Mouse (Mus musculus) adrenal gland, adult 18-20 months (tissue): ENCODE results near the gene Pepd. TPM values are rescaled to one million over a fixed set of nuclear protein-coding genes. Genes with fewer than 3 reads are reported as not detected.
"Not testable (repeated sequence)": the region's sequence is repeated elsewhere in the genome, so short reads cannot be mapped to it uniquely, and the experiment has no call there.

ENCODE experiments used
- DNase-seq, 2 experiments: peaks; one replicate each; pipeline ENCODE4 v3.0.0; 2021 to 2022; ENCODE audit warnings: low spot score in 2 of 2
- total RNA-seq, 2 experiments: library from RNA; stranded (reverse); gene quantifications; 1 replicate in 1 of 2; 2 replicates in 1 of 2; pipeline ENCODE4 v1.2.3; 2021

Pepd gene
- total RNA-seq, 2 experiments from 2014 or later: 103 to 126 TPM

DNA sequence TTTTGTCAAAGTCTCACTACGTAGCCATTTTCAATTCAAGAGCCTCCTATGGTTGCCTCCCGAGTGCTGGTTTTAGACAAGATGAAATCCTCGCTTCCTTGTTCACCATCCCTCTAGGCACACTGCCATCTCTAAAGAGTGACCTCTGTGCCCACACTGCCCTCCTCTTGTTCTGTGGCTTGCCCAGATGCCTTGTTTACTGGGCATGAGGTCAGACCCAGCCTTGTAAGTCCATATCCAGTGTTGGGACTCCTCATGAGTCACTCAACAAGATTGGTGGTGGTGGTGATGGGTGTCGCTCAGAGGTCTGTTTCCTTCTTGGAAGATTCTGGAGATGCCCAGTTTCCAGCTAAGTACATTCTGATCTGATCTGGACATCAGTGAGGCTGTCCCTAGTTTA lies 65.2 kb downstream of the Pepd start:
- no peak for DNase-seq

DNA sequence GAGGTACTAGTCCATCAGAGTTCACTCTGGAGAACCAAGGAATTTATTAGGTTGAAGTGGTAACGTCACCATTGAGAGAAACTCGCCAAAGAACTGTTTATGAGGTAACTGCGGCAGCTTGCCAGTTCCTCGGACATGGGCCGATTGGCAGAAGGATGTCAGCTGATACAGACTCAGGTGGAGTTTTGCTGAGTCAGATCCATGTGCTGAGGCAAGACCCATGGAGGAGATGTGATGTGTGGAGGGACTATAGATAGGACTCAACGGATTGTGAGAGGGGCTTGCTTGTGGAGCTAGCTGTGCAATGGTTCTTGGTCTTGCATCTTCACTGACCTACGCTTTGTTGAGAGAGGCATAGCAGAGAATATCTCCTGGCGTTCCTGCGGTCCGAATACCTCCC lies 69.6 kb downstream of the Pepd start:
- no peak for DNase-seq

DNA sequence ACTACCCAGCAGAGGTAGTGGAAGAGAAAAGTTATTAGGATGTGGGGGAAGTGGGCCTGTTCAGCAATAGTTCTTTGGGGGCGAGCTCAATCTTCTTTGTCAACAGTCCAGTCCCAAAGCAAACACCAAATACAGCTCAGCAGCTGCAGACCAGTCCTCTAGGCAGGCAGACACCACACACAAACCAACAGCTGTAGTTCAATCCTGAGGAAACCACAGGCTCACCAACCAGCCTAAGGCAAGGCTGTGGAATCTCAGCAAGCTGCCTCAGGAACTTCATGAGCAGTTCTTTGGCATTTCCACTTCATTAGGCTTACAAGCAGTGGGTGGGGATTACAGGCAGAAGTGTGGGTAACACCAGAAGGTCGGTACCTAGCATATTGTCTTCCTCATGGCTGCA lies 70.2 kb downstream of the Pepd start:
- DNase-seq: not testable (repeated sequence)

DNA sequence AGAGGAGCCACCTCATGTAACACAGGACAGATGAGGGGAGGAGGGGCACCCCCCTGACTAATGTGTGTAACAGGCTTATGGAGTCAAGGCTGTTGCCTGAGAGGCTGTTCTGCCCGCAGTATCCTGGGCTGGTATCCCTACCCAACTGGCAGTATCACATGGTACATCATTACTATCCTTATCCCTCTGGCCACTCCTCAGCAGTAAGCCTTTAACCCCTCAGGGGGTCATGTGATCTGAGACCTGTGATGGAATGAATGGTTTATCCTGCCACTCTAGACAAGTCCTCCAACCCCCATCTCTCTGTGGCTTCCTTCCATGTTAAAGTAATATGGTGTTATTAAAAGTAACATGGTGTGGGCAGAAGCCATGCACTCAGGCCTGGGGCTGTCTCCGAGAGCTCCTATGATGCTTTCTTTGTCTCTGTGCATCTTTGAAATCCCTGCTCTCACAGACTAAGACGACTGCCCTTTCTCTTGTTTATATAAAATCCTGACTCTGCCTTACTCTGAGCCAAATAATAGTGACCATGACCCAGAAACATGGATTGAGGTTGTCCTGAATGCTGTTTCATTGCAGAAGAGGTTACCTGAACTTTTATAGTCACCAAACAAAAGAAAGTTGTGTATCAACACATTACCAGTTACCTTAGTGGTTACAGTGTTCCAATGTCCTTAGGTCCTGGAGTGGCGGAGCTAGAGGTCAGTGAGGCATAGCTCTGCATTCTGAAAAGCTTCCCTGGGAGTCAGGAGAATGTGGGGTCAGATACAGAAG lies 71.7 kb downstream of the Pepd start:
- no peak for DNase-seq

DNA sequence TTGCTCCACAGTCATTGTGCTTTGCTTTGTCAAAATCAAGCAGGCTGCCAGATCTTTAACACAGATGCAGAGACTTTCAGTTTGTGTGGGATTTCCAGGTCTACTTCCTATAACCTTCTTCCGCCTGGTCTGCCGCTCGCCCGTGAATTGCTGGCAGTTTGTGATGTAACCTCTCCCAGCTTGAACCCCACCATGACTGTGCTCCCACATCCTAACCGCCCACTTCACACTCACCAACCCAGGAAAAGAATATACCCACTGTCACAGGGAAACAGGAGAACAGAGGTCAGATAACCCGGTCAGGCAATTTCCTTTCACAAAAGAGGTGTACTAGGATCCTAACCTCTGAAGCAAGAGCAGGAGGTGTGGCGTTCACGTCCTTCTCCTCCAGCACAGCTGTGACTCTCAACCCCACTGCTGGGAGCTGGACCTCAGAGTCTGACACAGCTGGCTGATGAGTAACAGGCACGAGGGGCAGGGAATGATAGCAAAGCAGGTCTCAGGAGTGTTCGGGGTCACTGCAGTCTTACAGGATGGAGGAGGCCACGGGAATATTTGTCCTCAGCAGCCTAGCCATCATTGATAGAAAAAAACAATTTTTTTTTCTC lies 72.5 kb downstream of the Pepd start:
- no peak for DNase-seq

DNA sequence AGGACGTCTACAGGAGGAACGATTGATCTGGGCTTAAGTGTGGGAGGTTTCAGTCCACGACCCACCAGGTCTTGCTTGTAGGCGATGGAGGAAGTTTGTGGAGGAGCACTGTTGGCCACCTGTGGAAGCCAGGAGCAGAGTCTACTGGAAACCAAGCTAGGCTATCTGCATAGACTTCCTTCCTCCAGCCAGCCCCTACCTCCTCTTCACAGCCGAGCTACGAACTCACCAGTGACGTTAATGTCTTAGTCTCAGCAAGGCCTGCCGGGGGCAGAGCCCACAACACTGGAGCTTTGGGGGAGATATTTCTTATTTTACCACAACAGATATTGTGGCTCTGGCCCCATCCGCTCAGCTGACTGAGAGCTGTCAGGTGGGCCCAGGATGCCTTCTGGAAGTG lies 73.0 kb downstream of the Pepd start:
- DNase-seq: no peak

DNA sequence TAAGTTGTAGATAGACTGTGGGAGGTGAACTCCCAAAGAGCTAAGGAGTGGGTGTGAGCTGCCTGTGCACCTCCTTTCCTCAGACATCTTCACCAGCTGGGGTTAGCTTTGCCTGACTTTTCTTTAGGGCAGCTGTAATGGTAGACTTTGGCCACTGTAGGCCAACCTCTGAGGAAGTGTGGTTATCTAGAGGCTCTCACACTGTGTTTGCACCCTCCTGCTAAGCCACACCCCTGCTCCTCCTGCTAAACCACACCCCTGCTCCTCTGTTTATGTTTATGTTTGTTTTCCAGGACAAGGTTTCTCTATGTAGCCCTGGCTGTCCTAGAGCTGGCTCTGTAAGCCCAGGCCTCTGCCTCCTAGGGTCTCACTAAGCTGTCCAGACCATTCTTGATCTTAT lies 73.5 kb downstream of the Pepd start:
- DNase-seq: no peak

DNA sequence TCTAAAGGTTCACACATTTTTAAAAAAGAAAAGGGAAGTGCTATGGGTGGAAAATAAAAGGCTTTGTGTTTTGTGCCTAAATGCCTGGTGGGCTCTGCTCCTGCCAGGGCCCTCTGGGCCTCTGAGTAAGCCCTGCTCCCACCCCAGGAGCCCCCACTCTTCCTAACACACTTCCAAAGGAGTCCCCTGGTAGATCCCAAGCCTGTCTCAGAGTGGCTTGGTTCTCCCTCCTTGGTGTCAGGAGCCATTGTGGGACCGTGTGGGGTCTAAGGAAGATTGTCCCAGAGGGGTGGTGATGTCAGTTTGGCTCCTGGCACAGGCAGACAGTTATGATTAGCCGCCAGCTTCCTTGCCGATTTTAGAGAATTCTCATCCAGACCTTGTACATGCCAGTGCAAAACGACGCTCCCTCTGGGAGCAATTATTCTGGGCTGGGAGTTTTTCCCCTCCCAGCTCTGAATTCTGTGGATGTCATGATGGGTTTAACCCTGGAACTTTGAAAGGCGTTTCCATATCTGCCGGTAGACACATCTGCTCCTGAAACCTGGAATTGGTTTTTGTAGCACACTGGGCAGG lies 74.5 kb downstream of the Pepd start:
- DNase-seq: no peak

DNA sequence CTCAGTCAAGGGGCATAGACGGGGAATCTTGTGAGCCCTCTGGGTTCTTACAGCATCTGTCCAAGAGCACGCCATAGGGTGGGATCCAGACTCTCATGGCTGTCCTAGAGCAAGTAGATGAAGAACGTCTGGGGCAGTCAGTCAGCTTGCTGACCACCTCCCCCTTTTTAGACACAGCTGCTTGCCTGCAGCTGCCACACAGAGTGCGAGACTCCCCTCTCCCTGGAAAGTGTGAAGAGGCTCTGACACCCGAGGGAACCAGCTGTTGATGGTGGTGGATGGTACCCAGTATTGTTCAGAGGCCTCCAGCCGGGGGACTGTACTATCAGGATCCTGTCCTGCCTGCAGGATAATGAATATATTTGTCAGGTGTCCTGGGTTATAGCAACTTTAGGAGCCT lies 75.1 kb downstream of the Pepd start:
- no peak for DNase-seq

DNA sequence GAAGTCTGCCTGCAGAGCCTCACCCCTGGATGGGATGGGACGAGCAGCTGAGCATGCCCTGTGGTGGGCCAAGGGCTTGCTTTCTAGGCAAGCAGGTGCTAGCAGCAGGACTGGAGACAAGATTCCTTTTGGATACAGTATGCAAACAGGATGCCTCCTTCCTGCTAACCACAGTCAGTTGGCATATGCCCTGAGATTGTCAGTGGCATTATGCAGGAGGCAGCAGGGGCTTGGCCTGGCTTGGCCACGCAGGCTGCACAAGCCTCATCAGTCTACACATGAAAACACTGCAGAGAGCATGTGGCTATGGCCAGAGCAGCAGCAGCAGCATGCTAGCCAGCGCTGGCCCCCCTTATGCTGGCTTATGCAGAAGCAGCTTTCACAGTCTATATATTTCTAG lies 76.3 kb downstream of the Pepd start:
- DNase-seq: no peak

DNA sequence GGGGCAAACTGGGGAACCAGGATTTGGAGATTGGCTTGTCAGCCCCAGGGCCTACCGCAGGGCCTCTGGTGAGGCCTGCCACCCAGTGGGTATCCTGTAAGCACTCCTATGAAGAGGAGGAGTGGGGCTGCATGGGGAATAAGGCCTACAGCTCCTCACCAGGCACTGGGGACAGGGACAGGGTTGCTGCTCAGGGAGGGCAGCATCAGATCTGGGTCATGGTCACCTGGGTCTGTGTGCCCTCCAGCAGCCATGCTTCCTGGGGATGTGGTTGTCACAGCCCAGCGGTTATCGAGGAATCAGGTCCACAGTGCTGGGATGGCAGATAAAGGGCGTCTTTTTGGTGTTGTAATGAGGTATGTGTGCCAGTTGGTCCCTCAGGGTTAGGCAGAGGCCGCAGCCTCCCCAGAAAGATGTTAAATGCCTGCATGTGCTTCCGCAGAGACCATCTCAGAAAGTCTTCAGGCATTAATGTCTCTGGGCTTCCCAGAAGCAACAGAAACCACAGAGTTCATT lies 79.6 kb downstream of the Pepd start:
- no peak for DNase-seq

DNA sequence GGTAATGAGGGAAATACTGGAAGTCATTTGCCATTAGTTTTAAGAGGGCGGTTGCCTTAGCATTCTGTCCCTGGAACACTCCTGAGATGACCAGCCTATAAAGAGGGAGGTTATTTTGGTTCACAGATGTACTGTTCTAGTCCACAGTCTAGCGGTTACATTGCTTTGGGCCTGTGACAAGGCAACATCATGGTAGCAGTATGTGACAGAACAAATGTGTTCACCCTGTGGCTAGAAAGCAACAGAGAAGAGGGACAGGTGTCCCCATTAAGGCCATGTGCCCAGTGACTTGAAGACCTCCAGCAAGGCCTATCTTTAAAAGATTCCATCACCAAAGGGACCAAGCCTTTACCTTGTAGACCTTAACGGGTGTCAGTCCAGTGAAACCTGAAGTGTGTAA lies 80.6 kb downstream of the Pepd start:
- DNase-seq: no peak

DNA sequence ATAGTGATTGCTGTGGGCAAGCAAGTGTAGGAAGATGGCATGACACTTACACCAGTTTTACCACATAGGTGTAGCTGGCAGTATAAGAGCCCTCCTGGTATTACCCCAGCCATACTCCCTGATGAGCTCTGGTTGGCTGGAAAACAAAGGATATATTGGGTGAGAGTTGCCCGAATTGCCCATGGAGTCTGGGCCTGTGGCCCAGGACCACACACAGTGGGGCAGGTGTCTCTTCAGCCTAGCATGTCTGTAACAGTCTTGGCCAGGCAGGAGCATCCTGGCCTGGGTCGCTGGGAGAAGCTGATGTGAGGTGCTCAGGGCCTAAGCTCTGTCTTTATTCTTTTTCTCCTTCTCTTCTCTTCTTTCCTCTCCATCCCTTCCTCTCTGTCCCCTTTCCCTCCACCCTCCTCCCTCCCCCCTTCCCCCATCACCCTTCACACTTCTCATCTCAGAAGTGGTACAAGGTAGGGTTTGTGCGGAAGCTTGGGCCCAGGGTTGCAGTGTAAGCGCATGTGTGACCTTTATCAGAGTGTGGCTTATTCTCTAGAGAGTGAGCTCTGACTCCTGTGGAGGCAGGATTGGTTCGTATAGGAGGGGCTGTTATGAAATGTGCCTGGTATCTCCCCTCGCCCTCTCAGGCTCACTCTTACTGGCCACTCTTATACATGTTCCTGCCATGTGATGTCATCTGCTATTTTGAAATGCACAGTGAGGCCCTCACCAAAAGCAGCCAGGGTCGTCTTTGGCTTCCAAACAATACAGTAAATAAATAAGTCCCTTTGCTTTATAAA lies 83.9 kb downstream of the Pepd start:
- no peak for DNase-seq

DNA sequence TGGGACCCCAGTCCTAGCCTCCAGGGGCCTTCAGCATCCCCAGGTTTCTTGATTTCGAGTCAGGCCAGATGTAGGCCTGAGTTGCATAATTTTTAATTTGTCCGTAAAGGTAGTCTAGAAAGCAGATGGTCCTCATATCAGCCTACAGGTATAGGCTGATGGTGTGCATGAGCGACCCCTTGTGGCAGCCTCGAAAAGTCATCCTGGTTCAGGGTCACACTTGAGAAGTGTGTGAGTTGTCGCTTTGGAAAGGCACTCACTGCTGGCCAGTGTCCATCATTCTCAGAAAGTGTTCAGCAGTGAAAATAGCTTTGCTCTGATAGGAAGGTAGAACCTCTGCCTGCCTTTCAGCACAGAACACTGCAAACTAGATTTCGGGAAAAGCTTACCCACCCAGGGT lies 88.7 kb downstream of the Pepd start:
- DNase-seq: peak; percentile 44 to 59

DNA sequence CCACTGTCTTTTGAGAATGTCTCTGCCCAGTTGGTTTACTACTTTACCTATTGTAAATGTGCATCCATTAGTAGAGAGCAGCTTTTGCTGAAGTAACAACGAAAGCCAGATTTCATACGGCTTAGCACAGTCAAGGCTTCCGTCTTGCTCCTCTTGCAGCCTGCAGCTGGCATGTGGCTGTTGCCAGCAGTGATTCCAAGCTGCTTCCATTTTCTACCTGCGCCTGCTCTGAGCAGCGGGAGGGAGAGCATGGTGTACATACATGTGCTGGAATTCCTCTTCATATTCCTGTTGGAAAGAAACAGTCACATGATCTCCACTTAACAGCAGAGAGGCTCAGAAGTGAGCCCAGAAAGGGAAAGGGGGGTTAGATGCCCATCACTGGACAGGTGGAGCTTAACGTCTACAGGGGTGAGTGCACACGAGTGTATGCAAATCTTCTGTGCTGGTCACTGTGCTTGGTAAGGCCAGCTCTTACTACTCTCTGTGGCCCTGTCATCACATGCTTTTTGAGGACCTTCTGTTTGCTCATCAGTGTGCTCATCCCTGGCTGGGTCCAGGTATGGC lies 91.1 kb downstream of the Pepd start:
- no peak for DNase-seq

DNA sequence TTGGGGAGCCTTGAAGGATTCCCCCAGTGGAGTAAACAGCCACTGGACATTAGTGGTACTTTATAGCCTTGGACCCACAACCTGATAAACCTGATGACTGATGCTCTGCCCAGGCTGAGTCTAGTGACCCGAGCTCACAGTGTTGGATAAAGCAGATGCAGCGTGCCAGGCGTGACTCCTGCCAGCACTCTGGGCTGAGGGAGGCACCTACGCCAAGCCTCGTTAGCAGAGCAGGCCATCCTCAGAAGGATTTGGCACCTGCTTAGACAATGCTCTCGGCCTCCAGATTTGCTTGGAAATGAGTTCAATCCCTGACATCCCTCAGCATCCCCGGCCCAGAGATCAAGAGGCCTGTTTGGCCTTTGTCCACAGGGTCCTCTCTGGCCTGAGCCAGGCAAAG lies 94.5 kb downstream of the Pepd start:
- DNase-seq: no peak

DNA sequence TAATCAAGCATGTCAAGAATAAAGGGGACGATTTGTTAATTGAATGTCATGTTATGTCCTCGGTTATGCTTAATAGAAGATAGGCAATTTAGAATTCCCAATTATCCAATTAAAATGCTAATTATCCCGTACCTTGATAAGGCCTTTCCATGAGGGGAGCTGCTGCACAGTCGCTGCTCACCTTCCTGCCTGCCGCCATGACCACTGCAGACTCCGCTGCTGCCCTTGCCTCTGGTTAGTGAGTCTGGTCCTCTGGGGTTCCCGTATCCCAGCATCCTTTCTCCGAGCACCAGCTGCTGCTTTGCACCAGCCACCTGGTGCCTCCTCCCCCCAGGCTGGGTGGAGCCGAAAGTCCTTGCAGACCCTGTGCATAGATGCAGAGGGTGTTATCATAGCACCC lies 101.0 kb downstream of the Pepd start:
- no peak for DNase-seq

DNA sequence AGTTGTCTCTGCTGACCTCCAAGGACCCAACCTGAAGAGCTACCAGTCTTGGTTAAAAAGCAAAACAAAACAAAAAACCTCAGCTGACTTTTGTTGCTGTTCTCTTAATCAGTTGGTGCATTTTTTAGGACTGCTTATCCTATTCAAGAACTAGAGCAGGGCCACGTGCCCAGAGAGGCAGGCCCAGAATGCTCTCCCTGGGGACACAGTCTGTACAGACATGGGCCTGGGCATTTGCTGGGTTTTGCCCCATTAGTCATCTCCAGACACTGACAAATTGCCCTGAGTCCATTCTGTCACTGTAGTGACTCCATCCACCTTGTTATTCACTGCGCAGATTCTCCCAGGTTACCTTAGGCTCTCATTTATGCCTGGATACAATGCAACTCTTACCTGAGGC lies 103.1 kb downstream of the Pepd start:
- DNase-seq: no peak

DNA sequence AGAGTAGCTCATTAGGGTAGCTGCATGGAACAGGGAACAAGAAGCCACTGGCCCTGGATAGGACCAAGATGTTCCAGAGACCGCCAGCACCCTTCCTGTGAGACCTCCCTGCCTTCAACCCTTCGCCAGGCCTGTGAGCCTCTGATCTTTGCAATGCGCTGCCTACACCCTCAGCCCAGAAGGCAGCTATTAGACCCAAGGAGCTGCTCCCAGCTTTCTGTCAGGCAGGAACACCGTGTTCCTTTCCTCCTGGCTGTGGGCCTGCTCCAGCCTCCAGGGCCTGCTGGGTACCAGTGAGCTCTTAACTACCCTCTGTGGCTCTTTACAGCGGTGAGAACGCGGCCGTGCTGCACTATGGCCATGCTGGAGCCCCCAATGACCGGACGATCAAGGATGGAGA lies 109.2 kb downstream of the Pepd start:
- no peak for DNase-seq

DNA sequence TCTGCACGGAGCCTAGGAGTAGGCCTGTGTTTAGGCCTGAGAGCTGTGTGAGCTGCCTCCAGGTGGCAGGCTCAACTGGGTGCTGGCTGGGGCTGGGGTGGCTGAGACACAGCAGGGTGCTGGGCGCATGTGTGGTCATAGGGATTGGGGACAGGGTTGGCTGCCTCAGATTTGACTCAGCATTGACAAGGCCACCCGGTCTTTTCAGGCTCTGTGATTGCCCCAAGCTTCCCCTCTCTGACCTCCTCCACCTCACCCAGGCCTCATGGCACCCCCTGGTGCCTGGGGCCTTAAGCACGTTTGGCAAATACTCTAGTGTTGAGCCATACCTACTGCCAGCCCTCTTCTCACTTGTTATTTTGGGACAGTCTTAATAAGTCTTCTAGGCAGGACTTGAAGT lies 111.1 kb downstream of the Pepd start:
- DNase-seq: no peak

DNA sequence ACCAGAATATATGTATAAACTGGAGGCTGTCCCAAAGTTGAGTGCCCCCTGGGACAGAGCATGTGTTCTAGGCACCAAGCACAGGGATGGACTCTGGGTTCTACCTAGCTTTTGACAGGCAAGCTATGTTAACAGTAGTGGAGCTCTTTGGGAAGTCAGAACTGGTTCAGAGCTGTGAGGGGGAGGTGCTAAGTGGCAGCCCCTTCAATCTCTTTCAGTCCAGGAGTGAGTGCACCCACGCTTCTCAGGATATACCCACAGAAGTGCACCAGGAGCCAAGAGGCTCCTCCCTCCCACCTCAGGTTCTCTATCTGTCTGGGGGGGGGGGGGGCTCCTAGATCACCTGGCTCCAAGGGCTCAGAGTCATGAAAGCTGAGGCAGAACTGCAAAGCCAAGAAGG lies 112.2 kb downstream of the Pepd start:
- DNase-seq: no peak
